Mouse (Mus musculus) stomach, postnatal 0 days (tissue): ENCODE measurements around the gene D430019H16Rik. TPM values are rescaled to one million over a fixed set of nuclear protein-coding genes. Genes with fewer than 3 reads are reported as not detected.

Experiments used
- ATAC-seq: fragments of 200-750 bp; cut with Nextera tagmentation; 2 replicates; pipeline ENCODE4 v1.8.0; 2017; ENCODE audit not compliant: low FRiP score, low TSS enrichment
- DNase-seq: peaks from one replicate; pipeline ENCODE4 v3.0.0-alpha.2; 2016; ENCODE audit warnings: low spot score
- H3K27ac ChIP-seq: fragments of 300-500 bp; sonication (generic); replicated peaks from 2 replicates; pipeline ENCODE4 v1.5.1; 2014; ENCODE audit warnings: mild to moderate bottlenecking, control low read depth
- H3K27me3 ChIP-seq: fragments of 300-500 bp; sonication (generic); 2 replicates; pipeline ENCODE4 v1.6.1; 2014; ENCODE audit warnings: low read length; ENCODE audit not compliant: control insufficient read depth, insufficient read depth
- H3K36me3 ChIP-seq: fragments of 300-500 bp; sonication (generic); 2 replicates; pipeline ENCODE4 v1.6.1; 2014; ENCODE audit warnings: low read length, mixed read lengths; ENCODE audit not compliant: control insufficient read depth, insufficient read depth
- H3K4me1 ChIP-seq: fragments of 300-500 bp; sonication (generic); replicated peaks from 2 replicates; pipeline ENCODE4 v1.6.1; 2014; ENCODE audit warnings: antibody characterized with exemption; ENCODE audit not compliant: control insufficient read depth, insufficient read depth
- H3K4me2 ChIP-seq: fragments of 300-500 bp; sonication (generic); replicated peaks from 2 replicates; pipeline ENCODE4 v1.6.1; 2014; ENCODE audit warnings: low read depth, mild to moderate bottlenecking, control low read depth, moderate library complexity
- H3K4me3 ChIP-seq: fragments of 300-500 bp; sonication (generic); 2 replicates; pipeline ENCODE4 v1.5.1; 2014; ENCODE audit warnings: low read depth, low read length, control low read depth
- H3K9ac ChIP-seq: fragments of 300-500 bp; sonication (generic); 2 replicates; pipeline ENCODE4 v1.6.1; 2014; ENCODE audit warnings: mild to moderate bottlenecking, low read length, control low read depth, mixed read lengths
- H3K9me3 ChIP-seq: fragments of 300-500 bp; sonication (generic); 2 replicates; pipeline ENCODE4 v1.6.1; 2016; ENCODE audit warnings: low read length; ENCODE audit not compliant: control insufficient read depth
- CTCF ChIP-seq: IDR thresholded peaks from 2 replicates; pipeline ENCODE4 v1.5.1; 2016; ENCODE audit warnings: antibody characterized with exemption, low read depth, mild to moderate bottlenecking, moderate library complexity
- EP300 ChIP-seq: optimal IDR thresholded peaks from 2 replicates; pipeline ENCODE3; 2016; ENCODE audit warnings: antibody characterized with exemption
- WGBS: fragments of 180-500 bp; shearing (Covaris S2); extraction: QIAGEN DNeasy Blood & Tissue Kit; methylation state at CpG from one replicate; pipeline ENCODE4 v1.1.7; 2014; 5-methylcytosine and 5-hydroxymethylcytosine counted together
- polyA plus RNA-seq: library from polyadenylated mRNA; unstranded; fragments of >200 nt; fragmentation: Nextera tagmentation; extraction: Ambion mirVana; gene quantifications from 2 replicates; pipeline ENCODE4 v1.2.1, GENCODE M21; 2015

The D430019H16Rik gene
- 0.50 and 0.55 TPM in 2 replicates for polyA plus RNA-seq

DNA sequence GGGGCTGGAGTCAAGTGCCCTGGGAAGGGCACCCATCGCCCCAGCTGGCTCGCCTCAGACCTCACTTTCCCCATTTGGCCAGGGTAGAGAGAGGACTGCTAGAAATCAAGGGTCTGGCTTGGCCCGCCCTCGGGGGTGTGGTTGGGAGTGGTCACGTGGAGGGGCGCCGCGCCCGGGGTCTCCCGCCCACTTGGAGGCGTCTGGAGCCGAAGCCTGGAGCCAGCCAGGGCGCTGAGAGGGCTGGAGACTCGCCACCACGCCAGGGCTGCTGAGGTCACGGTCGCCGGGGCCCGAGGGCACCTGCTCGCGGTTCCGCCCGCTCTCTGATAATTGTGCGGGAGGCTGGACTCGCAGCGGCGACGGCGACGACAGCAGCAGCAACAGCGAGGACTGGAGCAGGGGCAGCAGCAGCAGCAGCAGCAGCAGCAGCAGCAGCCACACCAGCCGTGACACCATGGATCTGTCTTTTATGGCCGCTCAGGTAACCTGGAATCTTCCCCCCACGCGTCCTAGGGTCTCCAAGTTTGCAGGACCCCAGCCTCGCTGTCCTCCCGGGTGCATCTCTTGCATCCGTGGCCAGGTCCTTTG is at the start of gene D430019H16Rik:
Gene D430019H16Rik (plus strand): TSS at position 187 of the 588 bp plus-strand sequence.
- DNase-seq (peak; percentile 69), ATAC-seq (peak; percentile 66; the same call in 1 of the 2 replicates)
- no peaks in the 10 kb centered on the region for H3K36me3 ChIP-seq
- no peaks in the 10 kb centered on the region; the same call in 1 of the 2 replicates for H3K27me3 ChIP-seq
- H3K4me2 ChIP-seq, result peak within 1 kb of the TSS; percentile 84
- no peak within 1 kb of the TSS for H3K27ac ChIP-seq
- H3K4me3 ChIP-seq, result peak within 1 kb of the TSS; percentile 52
- TF ChIP-seq EP300 (no peak), CTCF (no peak)
- H3K4me1 ChIP-seq, result no peaks in the 10 kb centered on the region
- H3K9ac ChIP-seq, result peak within 1 kb of the TSS; percentile 47
- no peaks in the 10 kb centered on the region for H3K9me3 ChIP-seq
- WGBS, result under 1% methylated on average over 36 of the region's 38 CpGs

DNA sequence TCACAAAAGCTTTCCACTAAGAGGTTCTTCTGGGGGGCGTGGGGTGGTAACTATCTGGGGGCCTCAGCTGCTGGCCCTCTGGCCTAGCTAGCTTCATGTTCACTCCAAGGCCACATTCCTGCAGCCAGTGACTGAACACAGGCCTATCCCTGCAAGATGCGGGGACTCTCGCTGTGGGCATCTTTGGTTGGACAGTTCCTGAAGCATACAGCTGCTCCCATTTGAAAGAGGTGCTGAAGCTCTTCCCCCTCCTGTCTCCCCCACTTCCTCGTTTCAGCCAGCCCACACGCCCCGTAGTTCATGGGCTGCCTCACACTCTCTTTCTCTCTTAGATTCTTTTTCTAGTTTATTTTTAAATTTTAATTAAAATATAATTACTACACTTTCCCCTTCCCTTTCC is 47.6 kb upstream of the D430019H16Rik start:
- H3K4me2 ChIP-seq, result no peak overlapping the region
- no peak overlapping the region for H3K9ac ChIP-seq
- TF ChIP-seq EP300, result no peak
- TF ChIP-seq CTCF, result no peak
- no peaks in the 10 kb centered on the region for H3K4me1 ChIP-seq
- H3K4me3 ChIP-seq, result no peak overlapping the region
- H3K9me3 ChIP-seq, result no peaks in the 10 kb centered on the region
- no peak for ATAC-seq
- WGBS, result 53% methylated on average over 6 of the region's 6 CpGs
- DNase-seq, result no peak
- no peaks in the 10 kb centered on the region for H3K36me3 ChIP-seq
- no peak overlapping the region for H3K27ac ChIP-seq
- H3K27me3 ChIP-seq, result no peaks in the 10 kb centered on the region

DNA sequence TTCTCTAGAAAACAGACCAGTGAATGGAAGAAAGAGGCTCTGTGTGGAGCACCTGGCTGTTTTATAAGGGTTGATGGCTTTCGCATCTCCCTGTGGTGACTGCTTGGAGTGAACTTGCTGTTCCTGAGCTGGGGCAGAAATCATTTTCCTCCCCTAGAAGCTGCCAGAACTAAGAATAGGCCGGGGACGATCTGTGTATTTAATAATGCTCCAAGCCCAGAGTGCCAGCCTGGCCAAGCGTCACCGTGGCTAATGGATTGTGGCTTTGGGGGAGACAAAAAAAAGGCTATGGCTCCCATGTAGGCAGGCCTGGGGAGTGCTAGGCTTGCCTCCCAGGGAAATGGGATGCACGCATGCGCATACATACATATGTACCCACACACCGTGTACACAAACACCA is 39.7 kb upstream of the D430019H16Rik start:
- H3K4me3 ChIP-seq, result no peak overlapping the region
- no peaks in the 10 kb centered on the region for H3K27me3 ChIP-seq
- no peaks in the 10 kb centered on the region for H3K9me3 ChIP-seq
- H3K27ac ChIP-seq, result no peak overlapping the region
- no peak for DNase-seq
- no peak for TF ChIP-seq CTCF
- no peak for TF ChIP-seq EP300
- no peak overlapping the region for H3K4me2 ChIP-seq
- no peak for ATAC-seq
- H3K36me3 ChIP-seq, result no peaks in the 10 kb centered on the region
- H3K9ac ChIP-seq, result no peak overlapping the region
- 81% methylated on average over 8 of the region's 8 CpGs for WGBS
- no peaks in the 10 kb centered on the region for H3K4me1 ChIP-seq

DNA sequence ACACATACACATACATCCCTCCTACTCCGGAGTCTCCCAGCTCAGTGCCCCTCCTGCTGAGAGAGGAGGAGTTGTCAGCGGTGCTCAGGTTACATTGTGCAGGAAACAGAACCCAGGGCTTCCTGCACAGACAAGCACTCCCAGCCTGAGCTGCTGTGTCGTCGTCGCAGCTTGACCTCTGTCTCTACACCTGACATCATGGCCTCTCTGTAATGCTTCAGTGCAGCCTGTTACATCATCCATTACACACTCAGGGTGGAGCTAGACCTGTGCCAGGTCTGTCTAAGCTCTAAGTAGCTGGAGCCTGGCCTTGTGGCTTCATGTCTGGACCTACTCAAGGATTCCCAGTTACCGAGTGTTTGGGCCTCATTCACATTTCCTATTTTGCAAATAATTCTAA is 33.2 kb upstream of the D430019H16Rik start:
- TF ChIP-seq CTCF, result no peak
- no peak for TF ChIP-seq EP300
- WGBS, result 28% methylated on average over 6 of the region's 6 CpGs
- no peaks in the 10 kb centered on the region for H3K36me3 ChIP-seq
- no peak overlapping the region for H3K4me2 ChIP-seq
- H3K27ac ChIP-seq, result no peak overlapping the region
- H3K27me3 ChIP-seq, result no peaks in the 10 kb centered on the region
- H3K4me1 ChIP-seq, result no peaks in the 10 kb centered on the region
- ATAC-seq, result no peak; the same call in 1 of the 2 replicates
- H3K4me3 ChIP-seq, result no peak overlapping the region
- no peak for DNase-seq
- H3K9me3 ChIP-seq, result no peaks in the 10 kb centered on the region
- no peak overlapping the region for H3K9ac ChIP-seq

DNA sequence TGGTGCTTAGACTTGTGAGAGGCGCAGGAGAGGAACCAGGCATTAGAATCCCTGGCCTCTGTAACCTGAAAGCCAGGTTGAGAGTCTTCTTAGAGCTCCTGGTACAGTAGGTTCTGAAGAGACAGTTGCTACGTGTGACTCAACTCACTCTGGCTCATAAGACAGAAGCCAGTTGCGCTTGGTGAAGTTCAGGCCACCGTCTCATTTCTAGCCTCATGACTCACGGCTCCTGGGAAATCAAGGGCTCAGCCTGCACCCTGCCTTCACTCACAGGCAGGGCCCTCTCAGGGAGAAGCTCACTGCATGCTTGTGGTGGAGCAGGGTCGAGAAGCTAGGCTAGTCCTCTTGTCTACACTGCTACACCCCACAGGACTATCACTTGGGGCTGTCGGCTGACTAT is 27.1 kb upstream of the D430019H16Rik start:
- Histone ChIP-seq H3K27me3 (no peaks in the 10 kb centered on the region), H3K9me3 (no peaks in the 10 kb centered on the region), H3K9ac (no peak overlapping the region), H3K4me3 (no peak overlapping the region), H3K4me1 (no peaks in the 10 kb centered on the region), H3K4me2 (no peak overlapping the region), H3K36me3 (no peaks in the 10 kb centered on the region), H3K27ac (no peak overlapping the region)
- TF ChIP-seq CTCF (no peak), EP300 (no peak)
- DNase-seq (no peak), ATAC-seq (no peak)
- WGBS, result 61% methylated on average over 7 of the region's 7 CpGs

DNA sequence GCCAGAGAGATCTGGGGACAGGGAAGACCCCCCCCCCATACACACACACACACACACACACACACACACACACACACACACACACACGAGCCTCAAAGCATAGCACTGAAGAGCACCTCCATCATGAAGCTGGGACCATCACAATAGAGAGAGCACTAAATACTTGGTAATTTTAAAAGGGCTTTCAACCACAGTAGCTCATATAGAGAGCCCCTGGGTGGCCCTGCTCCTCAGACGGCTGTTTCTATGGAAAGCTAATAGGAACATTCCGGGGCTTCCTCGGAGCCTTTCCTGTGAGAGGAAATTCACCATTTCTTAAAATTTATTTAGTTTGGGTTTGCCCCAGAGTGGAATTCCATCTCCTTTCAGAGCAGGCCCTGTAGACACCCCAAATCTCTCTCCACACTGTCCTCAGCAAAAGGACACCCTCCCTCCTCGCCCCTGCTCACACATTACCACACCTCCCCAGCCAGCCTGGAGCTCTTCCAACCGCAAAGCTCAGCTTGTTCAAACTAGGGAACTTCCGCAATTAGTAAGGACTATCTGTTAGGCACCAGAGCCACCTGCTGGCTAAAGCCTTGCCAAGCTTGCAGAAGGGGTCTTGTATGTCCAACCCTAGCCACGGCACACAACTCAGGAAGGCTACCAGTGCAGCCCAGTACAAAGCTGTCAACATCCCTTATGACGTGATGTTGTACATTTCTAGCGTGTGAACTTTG is 26.5 kb upstream of the D430019H16Rik start:
- Histone ChIP-seq H3K4me3 (no peak overlapping the region), H3K36me3 (no peaks in the 10 kb centered on the region), H3K4me2 (no peak overlapping the region), H3K27me3 (no peaks in the 10 kb centered on the region), H3K4me1 (no peaks in the 10 kb centered on the region), H3K27ac (no peak overlapping the region), H3K9me3 (no peaks in the 10 kb centered on the region), H3K9ac (no peak overlapping the region)
- ATAC-seq (peak; percentile 53), DNase-seq (peak; percentile 71)
- 24% methylated on average over 10 of the region's 10 CpGs for WGBS
- TF ChIP-seq EP300, result no peak
- peak; percentile 88 for TF ChIP-seq CTCF
